Mouse (Mus musculus) c-Kit-positive CD71-negative TER-119-negative erythroid progenitor cells, embryonic 14.5 days (primary cell): Measurements from ENCODE around the gene Nrcam.

Experiments
- DNase-seq: peaks from one replicate; pipeline ENCODE4 v3.0.0-alpha.2; 2013; ENCODE audit warnings: low read depth

Gene Nrcam

DNA sequence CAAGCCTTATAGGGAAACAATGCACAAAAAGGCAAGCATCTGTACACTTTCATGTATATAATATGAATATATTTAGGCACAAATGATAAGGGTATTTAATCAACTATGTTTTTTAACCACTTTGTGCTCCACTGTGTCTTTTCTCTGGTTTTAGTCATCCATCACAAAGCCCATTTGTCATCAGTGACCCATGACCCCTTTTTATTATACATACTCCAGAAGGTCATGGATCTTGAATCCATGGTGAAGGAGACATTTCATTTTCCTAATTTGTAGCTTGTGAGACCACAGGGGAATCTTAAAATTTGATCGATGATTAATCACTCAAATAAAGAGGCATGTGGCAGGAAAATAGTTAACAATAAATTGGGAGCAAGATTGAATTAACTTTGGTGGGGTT is 29.2 kb downstream of the Nrcam start:
- no peak for DNase-seq

DNA sequence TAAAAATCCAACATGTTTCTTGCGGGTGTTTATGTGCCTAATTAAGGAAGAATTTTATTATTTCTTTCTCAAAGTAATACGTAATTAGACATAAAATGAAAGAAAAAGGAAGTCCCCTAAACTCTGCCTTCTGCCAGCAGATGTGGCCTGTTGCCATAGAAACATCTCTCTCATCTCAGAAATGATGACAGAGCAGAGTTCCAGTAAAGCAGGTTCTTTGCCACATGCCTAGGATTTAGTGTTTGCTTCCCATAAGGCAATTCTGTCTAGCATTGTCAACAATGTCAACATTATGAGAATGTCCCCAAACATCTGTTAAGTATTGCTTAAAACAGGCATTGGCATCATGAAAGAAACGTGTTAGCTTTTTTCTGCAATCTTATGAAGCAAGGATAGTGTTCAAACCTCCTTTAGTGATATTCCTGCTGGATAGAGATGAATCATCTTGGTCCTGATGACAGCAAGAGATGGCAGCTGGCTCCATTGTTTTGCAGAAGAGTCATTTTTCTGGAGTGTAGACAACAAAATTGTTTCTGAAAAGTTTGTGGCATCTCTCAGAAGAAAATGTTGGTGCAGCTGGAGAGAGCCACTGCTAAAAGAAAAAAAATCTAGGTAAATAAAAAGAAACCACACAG is 42.5 kb downstream of the Nrcam start:
- no peak for DNase-seq

DNA sequence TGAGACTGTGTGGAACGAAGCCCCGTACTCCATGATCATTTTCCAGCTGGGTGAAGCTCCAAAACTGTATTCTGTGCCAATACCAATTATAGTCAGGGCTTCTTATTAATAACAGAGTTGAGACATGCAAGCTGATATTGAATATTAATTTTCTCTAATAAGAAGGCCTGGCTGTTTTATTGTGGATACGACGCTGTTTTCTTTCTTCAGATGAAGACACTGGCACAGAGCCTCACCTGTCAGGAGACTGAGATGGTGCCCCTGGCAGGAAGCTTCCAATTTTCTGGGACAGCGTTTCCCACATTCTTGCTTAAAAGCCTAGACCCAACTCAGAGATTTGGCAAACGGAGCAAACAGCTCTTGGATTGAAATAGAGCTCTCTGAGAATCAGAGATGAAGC is 47.3 kb downstream of the Nrcam start:
- no peak for DNase-seq

DNA sequence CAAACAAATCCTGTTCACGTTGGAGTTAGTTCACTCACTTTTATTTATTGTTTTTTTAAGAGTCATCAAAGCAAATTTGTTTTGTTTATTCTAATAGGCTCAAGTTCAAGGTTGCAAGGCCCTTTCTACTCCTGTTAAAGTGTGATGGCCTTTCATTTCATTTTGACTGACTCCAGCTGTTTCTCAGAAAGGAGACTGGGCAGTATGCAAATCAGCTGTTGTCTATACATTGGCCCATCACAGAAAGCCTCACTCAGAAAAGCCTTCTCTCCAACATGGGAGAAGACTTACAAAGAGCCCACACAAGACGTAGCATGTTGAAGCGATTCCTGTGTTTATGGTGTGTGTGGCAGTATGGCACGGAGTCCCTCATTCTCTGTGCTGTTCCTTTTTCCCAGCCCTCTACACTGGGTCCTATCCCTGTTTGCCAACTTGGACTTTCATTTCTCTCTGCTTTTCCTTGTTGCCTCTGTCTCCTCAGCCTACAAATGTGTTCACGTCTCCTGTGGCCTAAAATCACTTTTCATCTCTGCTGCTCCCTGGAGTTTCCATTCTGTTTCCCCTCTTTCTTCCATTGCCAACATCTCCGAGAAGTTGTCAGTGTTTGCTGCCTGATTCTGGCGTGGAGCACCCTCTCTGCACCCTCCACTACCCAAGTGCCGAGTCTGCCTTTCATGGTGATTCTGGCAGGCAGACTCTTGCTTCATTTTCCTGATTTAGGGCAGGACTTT is 49.9 kb downstream of the Nrcam start:
- no peak for DNase-seq

DNA sequence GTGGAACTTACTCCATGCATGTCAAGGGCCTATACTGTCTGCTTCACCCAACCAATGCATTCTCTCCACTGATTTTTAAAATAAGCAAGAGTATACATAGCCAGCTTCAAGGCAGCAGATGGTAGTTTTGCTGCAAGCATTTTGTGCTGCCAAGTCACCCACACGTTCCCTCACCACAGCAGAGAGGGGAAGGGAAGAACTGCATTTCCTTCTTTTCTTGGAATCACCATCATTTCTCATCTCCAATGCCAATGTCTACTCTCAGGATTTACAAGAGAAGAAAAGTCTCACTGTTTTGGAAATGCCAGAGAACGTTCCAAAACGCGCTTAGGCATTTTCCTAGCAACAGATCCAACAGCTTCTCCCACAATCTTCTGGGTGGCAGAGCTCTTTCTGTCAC is 52.1 kb downstream of the Nrcam start:
- DNase-seq = no peak

DNA sequence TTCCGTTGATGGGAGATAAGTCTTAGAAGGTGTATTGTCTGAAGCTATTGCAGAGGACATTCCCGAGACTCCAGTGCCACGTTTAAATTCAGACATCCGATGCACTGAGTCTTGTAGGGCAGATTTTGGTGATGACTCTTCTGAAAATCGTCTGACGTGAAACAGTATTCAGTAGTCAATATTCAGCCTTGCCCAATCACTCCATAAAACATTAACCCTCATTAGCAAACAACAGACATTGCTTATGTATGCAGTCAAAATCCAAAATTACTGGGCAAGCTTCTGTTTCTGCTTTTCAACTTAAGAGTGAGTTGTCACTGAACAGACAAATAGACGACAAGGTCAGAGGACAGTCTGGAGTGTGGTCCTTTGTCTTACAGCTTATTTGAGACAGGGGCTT is 57.7 kb downstream of the Nrcam start:
- no peak for DNase-seq

DNA sequence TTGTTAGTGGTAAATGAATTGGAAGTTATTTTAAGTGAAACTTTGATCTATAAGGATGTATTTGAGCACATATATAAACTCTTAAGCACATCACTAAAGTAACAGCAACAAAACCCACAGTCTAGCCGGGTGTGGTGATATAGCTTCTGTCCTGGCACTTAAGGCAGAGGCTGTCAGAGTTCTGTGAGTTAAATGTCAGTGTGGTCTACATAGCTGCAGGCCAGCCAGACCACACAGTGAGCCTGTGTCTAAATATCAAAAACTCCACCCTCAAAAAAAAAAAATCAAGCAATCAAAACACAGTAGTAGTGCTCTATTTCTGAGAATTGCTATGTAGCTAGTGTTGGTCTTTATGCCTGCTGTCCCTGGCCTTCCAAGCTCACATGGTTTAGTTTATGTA is 59.5 kb downstream of the Nrcam start:
- no peak for DNase-seq

DNA sequence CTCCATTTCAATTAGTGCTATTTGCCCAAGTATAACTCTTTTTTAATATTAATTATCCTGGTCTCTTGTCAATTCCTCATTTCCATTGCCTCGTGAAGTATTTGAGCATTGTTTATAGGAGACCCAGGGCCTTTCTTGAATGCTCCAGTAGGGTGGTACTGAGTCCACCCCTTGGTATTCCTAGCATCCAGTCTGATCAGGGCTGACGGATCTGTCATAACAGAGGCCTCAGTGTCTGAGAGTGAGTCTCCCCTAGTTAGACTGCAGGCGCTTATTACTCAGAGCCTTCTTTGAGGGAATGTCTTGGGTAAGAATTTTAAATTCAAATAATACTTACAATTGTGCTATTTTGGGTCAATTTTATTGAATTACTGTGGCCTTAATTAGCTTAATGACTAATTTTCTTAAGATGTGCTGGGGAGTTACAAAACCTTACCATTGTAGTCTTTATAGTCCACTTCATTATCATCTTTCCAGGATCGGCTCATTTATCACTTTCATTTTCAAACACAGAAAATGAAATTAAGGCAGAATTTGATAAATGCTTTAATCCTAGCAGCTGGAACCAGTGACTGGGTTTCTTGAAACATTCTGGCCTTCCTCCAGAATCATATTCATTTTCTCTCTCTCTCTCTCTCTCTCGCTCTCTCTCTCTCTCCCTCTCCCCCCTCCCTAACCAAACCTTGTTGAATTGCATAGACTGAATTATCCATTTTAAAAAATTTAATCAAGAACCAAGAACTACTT is 61.9 kb downstream of the Nrcam start:
- DNase-seq = no peak

DNA sequence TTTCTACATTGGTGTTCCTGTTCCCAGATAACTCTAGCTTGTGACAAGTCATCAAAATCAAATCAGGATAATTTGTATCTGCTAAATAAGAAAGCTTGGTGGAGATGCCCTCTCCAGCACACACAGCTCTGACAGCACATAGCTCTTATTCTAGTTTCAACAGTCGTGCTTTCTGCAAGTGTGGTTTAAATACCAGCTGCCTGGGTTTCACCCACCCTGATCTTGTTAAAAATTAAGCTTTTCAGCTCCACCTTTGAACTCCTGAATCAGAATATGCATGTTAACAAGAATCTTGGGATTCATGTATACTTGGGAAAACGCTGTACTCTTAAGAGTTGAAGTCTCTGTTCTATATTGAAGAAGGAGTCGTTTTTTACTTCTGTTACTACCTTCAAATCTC is 66.2 kb downstream of the Nrcam start:
- DNase-seq = no peak

DNA sequence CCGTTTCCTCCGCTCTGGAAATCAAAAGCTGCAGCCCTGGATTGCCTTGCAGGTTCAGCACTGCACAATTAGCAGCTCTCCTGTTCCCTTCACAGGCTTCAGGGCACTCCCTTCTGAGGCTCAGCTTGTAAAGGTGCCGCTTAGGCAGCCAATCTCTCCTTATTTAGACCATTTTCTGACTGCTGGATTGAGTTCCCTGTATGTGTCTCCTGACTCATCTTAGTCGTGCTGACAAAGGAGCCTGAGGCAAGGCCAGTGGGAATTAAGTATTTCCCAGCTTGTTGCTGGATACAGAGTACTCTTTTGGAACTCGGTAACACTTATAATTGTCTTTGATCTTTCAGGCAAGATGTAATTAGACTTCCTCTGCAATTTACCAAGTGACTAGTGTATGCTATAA is 69.1 kb downstream of the Nrcam start:
- DNase-seq = no peak

DNA sequence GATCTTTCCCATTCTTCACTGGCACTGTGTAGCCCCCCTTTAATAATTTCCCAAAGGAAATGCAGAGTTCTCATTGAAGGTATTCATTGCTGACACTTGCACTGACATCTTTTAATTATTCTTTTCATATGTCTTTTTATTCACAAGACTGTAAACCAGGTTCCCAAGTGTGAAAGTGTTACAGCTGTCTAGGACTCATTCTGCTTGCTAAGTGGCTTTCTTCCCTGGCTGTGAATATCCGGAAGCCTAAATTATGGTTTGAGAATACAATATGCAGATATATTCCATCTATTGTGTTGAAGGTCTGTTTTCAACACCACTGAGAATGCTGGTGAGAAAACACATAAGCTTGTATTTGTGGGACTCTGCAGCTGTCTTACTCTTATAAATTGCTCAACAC is 73.4 kb downstream of the Nrcam start:
- DNase-seq = no peak

DNA sequence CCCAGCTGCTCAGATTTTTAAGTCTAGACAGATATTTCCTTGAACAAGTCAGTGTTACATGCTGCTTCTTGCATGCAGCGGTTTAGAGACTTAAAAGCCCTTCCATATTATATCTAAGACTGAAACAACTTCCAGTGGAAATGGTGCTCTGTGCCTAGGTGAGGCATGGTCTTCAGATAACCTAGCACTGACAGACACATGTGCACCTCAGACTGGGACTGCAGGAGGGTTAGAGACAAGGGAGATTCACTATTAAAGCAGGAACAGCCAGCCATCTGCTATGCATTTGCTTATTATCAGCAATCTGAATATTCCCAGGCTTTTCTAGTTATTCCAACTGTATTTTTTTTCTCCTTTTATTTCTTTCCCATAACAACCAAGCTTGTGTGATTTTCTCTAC is 74.6 kb downstream of the Nrcam start:
- no peak for DNase-seq

DNA sequence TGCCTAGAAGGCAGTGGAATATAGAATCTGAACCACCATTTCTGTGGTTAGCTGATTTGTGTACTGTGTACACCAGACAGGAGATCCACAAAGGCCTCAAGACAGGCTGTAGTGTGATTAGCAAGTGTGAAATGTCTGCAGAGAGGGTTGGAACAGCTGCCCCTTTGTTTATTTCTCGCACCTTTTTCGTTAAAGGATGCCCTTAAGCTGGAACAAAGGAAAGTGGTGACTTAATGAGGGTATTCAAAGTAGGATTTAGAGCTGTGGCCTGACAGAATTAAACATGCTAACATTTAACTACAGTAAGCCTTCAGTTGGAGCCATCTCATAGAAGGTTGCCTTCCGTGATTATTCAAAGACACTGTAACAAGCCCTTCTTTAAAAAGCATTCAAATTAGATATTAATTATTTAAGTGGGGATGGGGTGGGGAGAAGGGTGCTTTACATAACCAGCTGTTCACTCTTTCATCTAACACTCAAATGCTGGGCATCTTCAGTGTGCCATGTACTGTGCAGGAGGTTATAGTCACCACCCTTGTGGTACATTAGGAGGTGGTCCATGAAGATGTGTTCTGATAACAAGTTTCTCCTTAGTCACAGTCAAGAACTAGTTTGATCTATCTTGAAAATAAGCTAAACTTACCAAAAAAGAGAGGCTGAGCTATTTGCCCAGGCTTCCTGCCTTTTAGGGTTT is 75.2 kb downstream of the Nrcam start:
- DNase-seq = no peak

DNA sequence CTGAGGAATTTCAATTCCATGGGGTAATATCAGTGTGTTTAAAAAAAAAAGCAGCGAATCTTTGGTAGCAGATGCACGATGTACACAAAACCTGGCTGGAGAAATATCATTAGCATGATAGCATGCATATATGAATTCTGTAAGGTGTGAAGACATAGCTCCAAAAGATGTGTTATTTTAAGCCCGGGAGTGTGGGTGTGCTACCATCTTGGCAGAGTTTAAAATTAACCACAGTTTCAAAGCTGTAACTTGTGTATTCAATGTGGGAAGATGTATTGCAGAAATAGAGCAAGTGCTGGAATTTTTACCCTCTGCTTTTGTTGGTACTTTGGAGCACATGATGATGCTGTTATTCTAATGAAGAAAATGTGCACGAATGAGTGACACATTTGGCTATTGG is 81.1 kb downstream of the Nrcam start:
- no peak for DNase-seq

DNA sequence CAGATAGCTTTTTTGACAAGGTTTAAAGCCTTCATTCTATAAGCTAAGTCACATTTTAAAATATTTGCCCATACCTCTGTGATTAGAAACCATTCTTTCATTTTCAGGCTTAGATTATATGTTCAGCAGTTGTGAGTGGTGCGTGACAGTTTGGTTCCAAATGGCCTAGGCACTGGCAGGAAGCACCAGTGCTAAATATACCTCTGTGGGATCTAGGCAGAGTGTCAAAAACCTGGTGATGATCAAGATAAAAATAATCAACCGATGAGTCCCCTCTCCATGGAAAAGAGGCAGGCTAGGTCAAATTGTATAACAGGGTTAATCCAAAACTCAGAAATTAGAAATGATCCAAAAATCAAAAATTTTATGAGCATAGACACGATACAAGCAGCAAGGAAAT is 82.3 kb downstream of the Nrcam start:
- no peak for DNase-seq

DNA sequence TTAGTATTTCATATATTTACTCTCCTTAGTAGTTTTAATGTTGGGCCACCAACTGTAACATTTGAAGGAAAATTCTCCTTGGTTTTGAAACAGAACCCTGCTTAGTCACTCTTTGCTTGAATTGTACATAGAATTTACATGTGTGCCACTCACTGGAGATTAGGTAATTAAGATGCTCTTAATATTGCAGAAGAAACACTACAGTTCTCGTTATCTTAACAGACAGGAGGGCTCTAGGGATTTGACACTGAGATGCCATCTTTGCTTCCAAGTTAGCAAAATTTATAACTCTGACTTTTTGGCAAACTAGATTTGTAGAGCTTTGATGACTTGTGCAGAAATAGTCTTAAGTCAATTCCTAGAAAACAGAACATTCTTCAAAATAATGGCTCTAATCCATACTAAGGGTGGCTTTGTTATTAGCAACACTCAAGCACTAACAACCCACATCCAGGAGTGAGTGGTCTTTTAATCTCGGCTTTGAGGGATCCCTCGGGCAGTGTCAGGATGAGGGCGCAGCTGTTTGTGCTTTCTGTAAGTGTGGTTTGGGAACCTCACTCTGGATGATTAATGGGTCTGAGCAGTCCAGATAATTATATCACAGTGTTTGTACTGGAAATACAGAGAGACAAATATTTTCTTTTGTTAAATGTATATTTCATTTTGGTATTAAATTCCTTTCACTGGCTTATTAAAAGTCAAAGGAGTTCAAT is 93.6 kb downstream of the Nrcam start:
- DNase-seq = no peak

DNA sequence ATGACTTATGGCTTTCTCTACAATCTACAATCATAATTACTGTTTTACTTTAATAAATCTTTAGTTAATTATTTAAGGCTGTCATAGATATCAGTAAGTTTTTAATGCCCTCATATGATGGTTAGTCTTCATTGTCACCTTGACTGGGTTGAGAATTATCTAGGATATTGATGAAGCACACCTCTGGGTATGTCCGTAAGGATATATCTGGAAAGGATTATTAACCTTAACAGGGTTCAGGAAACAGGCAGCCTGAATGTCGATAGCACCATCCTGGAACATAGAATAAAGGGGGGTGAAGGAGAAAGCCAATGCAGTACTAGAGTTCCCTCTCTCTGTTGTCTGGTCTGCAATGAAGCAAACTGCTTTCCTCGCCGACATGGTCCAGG is 94.2 kb downstream of the Nrcam start:
- no peak for DNase-seq

DNA sequence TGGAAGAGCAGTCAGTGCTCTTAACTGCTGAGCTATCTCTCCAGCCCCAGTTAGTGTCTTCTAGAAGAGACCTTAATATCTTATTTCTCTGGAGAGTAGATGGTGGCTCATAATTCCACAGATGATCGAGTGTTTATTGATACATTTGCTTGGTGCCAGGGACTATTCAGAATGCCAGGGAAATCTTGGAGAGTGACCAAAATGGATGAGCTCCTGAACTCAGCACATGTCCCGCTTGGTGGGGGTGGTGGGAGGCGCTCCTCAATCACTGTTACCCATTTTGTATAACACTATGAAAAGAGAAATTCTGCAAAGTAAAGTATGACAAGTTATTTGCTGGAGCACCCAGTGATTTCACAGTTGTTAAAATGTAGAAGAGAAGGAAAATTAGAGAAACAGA is 95.3 kb downstream of the Nrcam start:
- DNase-seq = no peak

DNA sequence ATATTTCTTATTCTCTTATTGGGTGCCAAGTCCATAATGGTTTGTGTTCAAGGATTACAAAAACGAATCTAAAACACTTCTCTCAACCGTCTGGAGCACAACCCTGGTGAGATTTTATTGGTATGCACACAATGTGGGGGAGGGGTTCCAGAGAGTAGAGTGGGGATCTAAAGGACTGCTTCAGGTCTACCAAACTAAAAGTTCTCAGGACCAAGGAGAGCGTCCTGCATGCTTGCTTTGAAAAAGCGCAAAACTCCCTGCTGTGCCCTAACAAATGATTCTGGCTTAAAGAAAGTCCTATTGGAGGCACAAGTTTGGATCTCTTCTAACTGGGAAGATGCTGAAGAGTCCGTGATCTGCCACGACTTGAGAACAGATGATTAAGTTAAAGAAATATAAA is 96.4 kb downstream of the Nrcam start:
- no peak for DNase-seq

DNA sequence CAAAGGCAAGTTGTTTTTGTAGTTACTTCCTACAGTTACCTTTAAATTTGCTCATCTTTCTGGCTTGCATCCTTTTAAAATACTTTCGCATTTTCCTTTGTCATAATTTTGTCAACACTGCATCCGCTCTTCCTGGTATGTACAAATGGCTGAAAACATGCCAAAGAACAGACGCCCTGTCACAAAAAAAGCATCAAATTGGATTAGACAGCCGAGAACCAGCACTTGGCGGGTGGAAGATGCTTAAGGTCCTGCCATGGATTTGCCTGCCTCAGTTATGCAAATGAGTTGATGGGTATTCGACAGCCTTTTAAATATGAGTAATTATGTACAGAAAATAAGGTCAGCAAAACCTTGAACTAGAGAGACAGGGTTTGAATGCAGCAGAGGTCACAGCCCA is 101.7 kb downstream of the Nrcam start:
- no peak for DNase-seq

DNA sequence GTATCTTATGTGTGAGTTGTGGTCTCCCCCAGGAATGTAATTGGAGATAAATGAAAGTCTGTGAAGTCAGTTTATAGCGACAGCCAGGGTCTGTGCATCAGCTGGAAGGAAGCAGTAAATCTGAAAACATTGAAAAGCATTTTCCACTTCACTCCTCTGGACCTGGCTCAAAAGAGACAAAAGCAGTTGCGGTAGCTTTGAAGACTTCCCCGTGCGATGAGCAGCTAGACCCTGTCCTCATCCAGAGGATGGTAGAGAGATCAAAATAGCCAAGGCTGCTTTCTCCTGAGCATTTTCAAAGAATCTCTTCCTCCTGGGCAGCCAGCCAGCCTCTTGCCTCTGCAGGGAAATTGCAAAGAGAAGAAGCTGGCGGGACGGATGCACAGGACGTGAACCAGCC is 102.3 kb downstream of the Nrcam start:
- DNase-seq = no peak

DNA sequence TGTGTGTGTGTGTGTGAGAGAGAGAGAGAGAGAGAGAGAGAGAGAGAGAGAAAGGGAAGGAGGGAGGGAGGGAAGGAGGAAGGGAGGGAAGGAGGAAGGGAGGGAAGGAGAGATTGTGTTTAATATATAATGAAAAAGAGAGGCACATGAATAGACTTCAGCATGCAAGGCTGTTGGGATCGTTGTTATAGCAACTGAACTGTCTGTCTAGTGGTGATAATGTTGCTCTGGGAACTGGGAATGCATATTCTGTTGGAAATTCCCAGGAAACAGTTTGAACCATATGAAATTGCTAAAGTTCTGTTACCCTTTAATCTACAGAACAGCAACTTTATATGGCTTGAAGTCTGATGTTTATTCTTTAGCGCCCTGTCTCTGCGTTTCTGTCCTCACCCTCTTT is 104.0 kb downstream of the Nrcam start:
- DNase-seq = no peak
